Mouse (Mus musculus) CH12.LX (cell line): ENCODE measurements around the gene Rbpjl. TPM values are rescaled to one million over a fixed set of nuclear protein-coding genes. Genes with fewer than 3 reads are reported as not detected.
A peak's percentile ranks its signal among the peaks of the same experiment; 100 is the strongest.

Experiments
- DNase-seq: peaks from one replicate; pipeline ENCODE4 v3.0.0-alpha.2; 2013; ENCODE audit errors: extremely low read depth
- H3K27ac ChIP-seq: 2 replicates; pipeline ENCODE4 v1.5.1; 2012; ENCODE audit warnings: low read depth, mild to moderate bottlenecking, control low read depth, moderate library complexity; ENCODE audit not compliant: insufficient read depth
- H3K27me3 ChIP-seq: replicated peaks from 2 replicates; pipeline ENCODE3; 2012; ENCODE audit warnings: inconsistent platforms
- H3K36me3 ChIP-seq, 2 experiments: replicated peaks in 1 of 2; 2 replicates each; pipeline versions ENCODE3 to v1.6.1; 2012; ENCODE audit warnings: inconsistent platforms in 1 of 2, low read length in 1 of 2, mild to moderate bottlenecking in 1 of 2, mixed read lengths in 1 of 2, moderate library complexity in 1 of 2; ENCODE audit not compliant: control insufficient read depth in 1 of 2, insufficient read depth in 1 of 2
- H3K4me1 ChIP-seq, 2 experiments: 2 replicates each; pipeline ENCODE4 v1.6.1; 2012; ENCODE audit warnings: inconsistent platforms in 1 of 2, moderate library complexity in 1 of 2; ENCODE audit not compliant: insufficient read depth in 2 of 2, control insufficient read depth in 1 of 2
- H3K4me2 ChIP-seq: 2 replicates; pipeline ENCODE4 v1.6.1; 2012; ENCODE audit warnings: low read depth, mild to moderate bottlenecking, control low read depth; ENCODE audit not compliant: poor library complexity, insufficient read depth, severe bottlenecking
- H3K4me3 ChIP-seq, 3 experiments: fragments of 150-350 bp in 1 of 3; sonication (generic) in 1 of 3; replicated peaks in 1 of 3; 2 replicates each; pipeline versions ENCODE3 to v1.5.1; 2011 to 2012; ENCODE audit warnings: low read depth in 2 of 3, low read length in 2 of 3, mild to moderate bottlenecking in 2 of 3, moderate library complexity in 2 of 3, control low read depth in 1 of 3, improper control_type of control experiment in 1 of 3, inconsistent platforms in 1 of 3, mixed read lengths in 1 of 3; ENCODE audit not compliant: poor library complexity in 1 of 3
- H3K79me2 ChIP-seq: replicated peaks from 2 replicates; pipeline ENCODE4 v1.6.1; 2012; ENCODE audit warnings: mild to moderate bottlenecking, moderate library complexity; ENCODE audit not compliant: control insufficient read depth, poor library complexity, insufficient read depth, severe bottlenecking; ENCODE audit errors: extremely low read depth
- H3K9ac ChIP-seq: 2 replicates; pipeline ENCODE4 v1.6.1; 2012; ENCODE audit warnings: low read depth, mild to moderate bottlenecking, control low read depth, moderate library complexity; ENCODE audit not compliant: insufficient read depth
- H3K9me3 ChIP-seq: replicated peaks from 2 replicates; pipeline ENCODE3; 2012; ENCODE audit warnings: low read length, inconsistent platforms, mixed read lengths
- CTCF ChIP-seq, 2 experiments: IDR thresholded peaks in 1 of 2; conservative IDR thresholded peaks in 1 of 2; 2 replicates each; pipeline ENCODE4 v1.5.1; 2011 to 2012; ENCODE audit warnings: low read depth in 2 of 2, low read length in 2 of 2, improper control_type of control experiment in 1 of 2, inconsistent platforms in 1 of 2, mild to moderate bottlenecking in 1 of 2, moderate library complexity in 1 of 2
- E2F4 ChIP-seq: IDR thresholded peaks from 2 replicates; pipeline ENCODE4 v1.6.1; 2011; ENCODE audit warnings: low read depth, low read length, improper control_type of control experiment; ENCODE audit not compliant: insufficient replicate concordance
- EP300 ChIP-seq: IDR thresholded peaks from 2 replicates; pipeline ENCODE4 v1.6.1; 2011; ENCODE audit warnings: low read length, improper control_type of control experiment
- HCFC1 ChIP-seq: IDR thresholded peaks from 2 replicates; pipeline ENCODE4 v1.6.1; 2012; ENCODE audit warnings: low read depth, mild to moderate bottlenecking, inconsistent platforms, low read length, improper control_type of control experiment
- JUND ChIP-seq: conservative IDR thresholded peaks from 2 replicates; pipeline ENCODE4 v1.6.1; 2011; ENCODE audit warnings: low read depth, low read length, improper control_type of control experiment
- MEF2A ChIP-seq: IDR thresholded peaks from 2 replicates; pipeline ENCODE4 v1.6.1; 2014; ENCODE audit warnings: low read depth, mild to moderate bottlenecking, inconsistent platforms, low read length, improper control_type of control experiment, borderline replicate concordance
- MXI1 ChIP-seq: IDR thresholded peaks from 2 replicates; pipeline ENCODE4 v1.6.1; 2011; ENCODE audit warnings: mild to moderate bottlenecking, low read depth, low read length, improper control_type of control experiment
- NELFE ChIP-seq: IDR thresholded peaks from 2 replicates; pipeline ENCODE4 v1.6.1; 2011; ENCODE audit warnings: low read depth, low read length, improper control_type of control experiment
- RAD21 ChIP-seq: IDR thresholded peaks from 2 replicates; pipeline ENCODE4 v1.6.1; 2011; ENCODE audit warnings: low read depth, mild to moderate bottlenecking, low read length, improper control_type of control experiment, moderate library complexity
- SIN3A ChIP-seq: IDR thresholded peaks from 2 replicates; pipeline ENCODE4 v1.6.1; 2012; ENCODE audit warnings: low read length, improper control_type of control experiment, inconsistent platforms
- SMC3 ChIP-seq: IDR thresholded peaks from 2 replicates; pipeline ENCODE4 v1.6.1; 2011; ENCODE audit warnings: low read depth, low read length, improper control_type of control experiment
- TCF12 ChIP-seq: IDR thresholded peaks from 2 replicates; pipeline ENCODE4 v1.6.1; 2014; ENCODE audit warnings: low read depth, mild to moderate bottlenecking, inconsistent platforms, low read length, improper control_type of control experiment
- UBTF ChIP-seq: IDR thresholded peaks from 2 replicates; pipeline ENCODE4 v1.6.1; 2012; ENCODE audit warnings: low read depth, mild to moderate bottlenecking, inconsistent platforms, low read length, improper control_type of control experiment, moderate library complexity
- ZMIZ1 ChIP-seq: IDR thresholded peaks from 2 replicates; pipeline ENCODE4 v1.6.1; 2012; ENCODE audit warnings: low read depth, mild to moderate bottlenecking, inconsistent platforms, low read length, improper control_type of control experiment
- ZNF384 ChIP-seq: IDR thresholded peaks from 2 replicates; pipeline ENCODE4 v1.6.1; 2012; ENCODE audit warnings: low read depth, low read length, improper control_type of control experiment, inconsistent platforms
- dilution Hi-C: fragments of 300-500 bp; cut with MboI; formaldehyde crosslinking; loops from 2 replicates; pipeline ENCODE4 v1.14.3; 2020; ENCODE audit warnings: low sequenced_read_pairs; ENCODE audit not compliant: extremely low pct_unique_long_range_greater_than_20kb, extremely low pct_ligation_motif_present
- in situ Hi-C: fragments of 300-500 bp; cut with MboI; formaldehyde crosslinking; loops from 3 replicates; pipeline ENCODE4 v1.14.3; 2019; ENCODE audit warnings: low sequenced_read_pairs, low pct_ligation_motif_present, low pct_unique_long_range_greater_than_20kb, mixed read lengths
- polyA plus RNA-seq: library from polyadenylated mRNA; unstranded; fragments of >175 nt; gene quantifications from 2 replicates; pipeline ENCODE4 v1.2.1, GENCODE M21; 2012; ENCODE audit warnings: low read depth; ENCODE audit not compliant: insufficient read length
- total RNA-seq, 2 experiments: library from RNA; depleted of rRNA; stranded (reverse); fragments of 300-350 nt in 1 of 2; fragments of >200 nt in 1 of 2; gene quantifications; 2 replicates each; pipeline ENCODE4 v1.2.3; 2012 to 2014

The Rbpjl gene
- total RNA-seq (2012; rRNA removed) (0.08 TPM in 1 of 2 replicates, not detected in the other), total RNA-seq (2014; rRNA removed) (not detected in 2 replicates), polyA plus RNA-seq (not detected in 2 replicates)

- Histone ChIP-seq H3K36me3 (no peaks in the 10 kb centered on the region), H3K4me1 (peaks cover 5 to 7% of the 10 kb centered on the region in 2 experiments; a peak in 3 of 4 replicates), H3K27ac (no peak within 1 kb of the TSS), H3K9ac (no peak within 1 kb of the TSS), H3K79me2 (no peaks in the 10 kb centered on the region), H3K4me3 (no peak within 1 kb of the TSS), H3K9me3 (peaks cover 23% of the 10 kb centered on the region), H3K4me2 (peak within 1 kb of the TSS; percentile 25; the same call in 1 of the 2 replicates), H3K27me3 (peaks cover 69% of the 10 kb centered on the region)
- DNase-seq = peak; percentile 71
- dilution Hi-C loops (no loop called here), in situ Hi-C loops (loop anchor here (25.0 kb wide), 1 partner anchor 334 kb away; the partner anchor contains the start of genes Dnttip1 and Wfdc3)
- TF ChIP-seq HCFC1 (no peak), MEF2A (peak; percentile 33; the same call in 1 of the 2 replicates), UBTF (peak; percentile 66; the same call in 1 of the 2 replicates), TCF12 (peak; percentile 43; the same call in 1 of the 2 replicates), SMC3 (peak; percentile 90), EP300 (no peak), ZNF384 (no peak), E2F4 (no peak), NELFE (peak; percentile 59; the same call in 1 of the 2 replicates), CTCF (conservative IDR thresholded peaks at IDR 0.05 in 1 of 2, IDR thresholded peaks at IDR 0.05 in 1 of 2; ENCODE audit: low read depth in 2 of 2, low read length in 2 of 2) (peak; percentile 52 to 99; a peak in 3 of 4 replicates), RAD21 (peak; percentile 40)
These were observed at the start of gene Rbpjl for GRCm38 (mm10) chr2:164402906-164403305. TSS of gene Rbpjl (plus strand) at chr2:164403141.

GRCm38 (mm10) chr2:164353356-164353755 is 49.6 kb upstream of the Rbpjl start:
- no peak overlapping the region for H3K4me2 ChIP-seq
- H3K79me2 ChIP-seq = no peaks in the 10 kb centered on the region
- peaks cover 2% of the 10 kb centered on the region for H3K27me3 ChIP-seq
- DNase-seq = no peak
- dilution Hi-C loops = no loop called here
- H3K9me3 ChIP-seq = no peaks in the 10 kb centered on the region
- H3K4me1 ChIP-seq = peaks cover 7 to 10% of the 10 kb centered on the region in 2 experiments
- no peak overlapping the region for H3K4me3 ChIP-seq
- in situ Hi-C loops = no loop called here
- no peaks in the 10 kb centered on the region for H3K36me3 ChIP-seq
- no peak overlapping the region for H3K27ac ChIP-seq
- no peak for TF ChIP-seq ZMIZ1
- no peak for TF ChIP-seq TCF12
- TF ChIP-seq JUND = no peak
- TF ChIP-seq MXI1 = no peak
- TF ChIP-seq SIN3A = no peak
- H3K9ac ChIP-seq = no peak overlapping the region
